Mouse (Mus musculus) lung, adult 10 weeks (tissue): ENCODE data around the gene Slc39a13. TPM values are rescaled to one million over a fixed set of nuclear protein-coding genes. Genes with fewer than 3 reads are reported as not detected.

Source experiments
- polyA plus RNA-seq: library from polyadenylated mRNA; stranded (reverse); fragments of 350-450 nt; fragmentation: Illumina TruSeq; extraction: RNeasy Lipid Tissue Mini Kit (QIAGEN cat#74804); gene quantifications from one replicate; pipeline ENCODE4 v1.2.3, GENCODE M21; 2014; ENCODE audit warnings: low read depth, low replicate concordance; ENCODE audit not compliant: insufficient read depth

Slc39a13 gene
- polyA plus RNA-seq: 22.6 TPM

DNA sequence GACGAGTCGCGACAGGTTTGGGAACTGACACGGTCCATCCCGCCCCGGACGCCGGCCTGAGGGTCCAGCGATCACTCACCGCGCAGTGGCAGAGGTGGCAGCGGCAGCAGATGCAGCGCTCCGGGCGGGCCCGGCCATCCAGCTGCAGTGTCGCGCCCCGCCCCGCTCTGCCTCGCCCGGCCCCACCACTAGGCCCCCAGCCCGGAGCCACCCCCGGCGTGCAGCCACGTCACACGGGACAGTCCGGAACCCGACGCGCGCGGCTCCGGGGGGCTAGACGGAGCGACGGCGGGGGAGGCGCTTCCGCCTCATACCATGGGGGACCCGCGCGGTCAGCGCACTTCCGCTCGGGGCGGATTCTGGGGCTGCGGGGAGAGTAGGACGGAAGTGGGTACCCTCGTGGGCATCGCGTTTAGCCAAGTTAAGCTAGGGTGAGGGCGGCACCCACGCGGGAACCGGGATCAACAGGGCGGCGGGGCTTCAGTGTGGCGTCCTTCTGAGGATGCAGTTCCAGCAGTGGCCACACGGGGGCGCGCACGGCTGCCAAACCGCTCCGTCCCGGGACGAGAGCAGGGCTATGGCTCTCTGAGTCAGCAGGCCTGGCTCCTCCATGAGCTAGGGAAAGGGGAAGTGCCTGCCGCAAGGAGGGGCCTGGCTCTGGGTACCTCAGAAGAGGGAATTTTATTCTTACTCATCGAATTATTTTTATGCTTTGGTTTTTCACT lies at the start of gene Slc39a13:
TSS of gene Slc39a13 (minus strand) at position 342 of the 725 bp plus-strand sequence.

GRCm38 (mm10) chr2:91117585-91118275 lies 47.5 kb upstream of the Slc39a13 start, which contains the start of gene Mybpc3:
Gene Mybpc3 (plus strand): TSS chr2:91118144.

GRCm38 (mm10) chr2:91081775-91082695 lies 11.8 kb upstream of the Slc39a13 start, which contains the start of gene Spi1:
Gene Spi1 (plus strand): TSS chr2:91082390.

GRCm38 (mm10) chr2:91053934-91054382 lies 16.3 kb downstream of the Slc39a13 start, which contains the start of gene Psmc3:
Gene Psmc3 (plus strand): TSS chr2:91054009.

GRCm38 (mm10) chr2:91035385-91035784 lies 34.8 kb downstream of the Slc39a13 start, which contains the start of gene Rapsn:
Gene Rapsn (plus strand): TSS chr2:91035620.

Other genes with a start within 250 kb of the Slc39a13 start
- 106 TPM for gene Mtch2, start 223.3 kb downstream of the Slc39a13 start, polyA plus RNA-seq
- gene C1qtnf4, start 184.6 kb downstream of the Slc39a13 start, polyA plus RNA-seq: 2.3 TPM
- 9.1 TPM for gene Kbtbd4, start 165.7 kb downstream of the Slc39a13 start, polyA plus RNA-seq
- gene Ndufs3, start 165.6 kb downstream of the Slc39a13 start, polyA plus RNA-seq: 125 TPM
- 21.3 TPM for gene Celf1, start 130.0 kb downstream of the Slc39a13 start, polyA plus RNA-seq
- gene Rapsn, start 34.8 kb downstream of the Slc39a13 start, polyA plus RNA-seq: 1.7 TPM
- 141 TPM for gene Psmc3, start 16.4 kb downstream of the Slc39a13 start, polyA plus RNA-seq
- 29.8 TPM for gene Spi1, start 12.0 kb upstream of the Slc39a13 start, polyA plus RNA-seq
- 3.7 TPM for gene Mybpc3, start 47.7 kb upstream of the Slc39a13 start, polyA plus RNA-seq
- gene Madd, start 113.4 kb upstream of the Slc39a13 start, polyA plus RNA-seq: 15.5 TPM
- 51.4 TPM for gene Nr1h3, start 132.4 kb upstream of the Slc39a13 start, polyA plus RNA-seq
- 13.0 TPM for gene Acp2, start 132.5 kb upstream of the Slc39a13 start, polyA plus RNA-seq
- gene Ddb2, start 166.6 kb upstream of the Slc39a13 start, polyA plus RNA-seq: 9.9 TPM
- 22.2 TPM for gene Pacsin3, start 185.5 kb upstream of the Slc39a13 start, polyA plus RNA-seq
- 38.3 TPM for gene Arfgap2, start 194.6 kb upstream of the Slc39a13 start, polyA plus RNA-seq